Mouse (Mus musculus) heart, adult 8-10 months (tissue): ENCODE measurements at regions not wholly inside any gene's neighbourhood (a gene's known extent, or its start where the extent isn't known, plus 50 kb on each side); places are given as distances from the start of the nearest gene placed in this dataset. TPM values are rescaled to one million over a fixed set of nuclear protein-coding genes. Genes with fewer than 3 reads are reported as not detected.

Experiments used
- microRNA-seq: library from miRNA; unstranded; fragments of <30 nt; microRNA quantifications from one replicate; pipeline ENCODE4 v1.2.0, GENCODE M21; 2022

Small RNA genes in the stretch of these regions (microRNA-seq; reads per million reads assigned to microRNA genes)
- gene Gm22368 (not detected), gene Gm44376 (not detected)
